Mouse (Mus musculus) lung, adult 2 months (tissue): ENCODE data around the gene Gm15107. TPM values are rescaled to one million over a fixed set of nuclear protein-coding genes. Genes with fewer than 3 reads are reported as not detected.
"Not testable (repeated sequence)": the region's sequence is repeated elsewhere in the genome, so short reads cannot be mapped to it uniquely, and the experiment has no call there.

Experiments used
- DNase-seq: peaks from one replicate; pipeline ENCODE4 v3.0.0; 2022
- H3K4me1 ChIP-seq: fragments of 200-500 bp; 2 replicates; pipeline ENCODE4 v1.6.1; 2011; ENCODE audit warnings: low read length; ENCODE audit not compliant: control insufficient read depth, insufficient read depth
- H3K4me3 ChIP-seq: fragments of 200-500 bp; replicated peaks from 2 replicates; pipeline ENCODE3; 2011; ENCODE audit warnings: low read depth, mild to moderate bottlenecking, control low read depth, low read length; ENCODE audit errors: extremely low read depth
- WGBS: fragments of 180-500 bp; shearing (Covaris S2); methylation state at CpG from one replicate; pipeline ENCODE4 v1.1.7; 2018; 5-methylcytosine and 5-hydroxymethylcytosine counted together
- polyA plus RNA-seq: library from polyadenylated mRNA; depleted of rRNA; stranded (reverse); fragments of >200 nt; gene quantifications from 2 replicates; pipeline ENCODE4 v1.2.3, GENCODE M21; 2012; rRNA removed

The Gm15107 gene
- polyA plus RNA-seq, result not detected in 2 replicates

DNA sequence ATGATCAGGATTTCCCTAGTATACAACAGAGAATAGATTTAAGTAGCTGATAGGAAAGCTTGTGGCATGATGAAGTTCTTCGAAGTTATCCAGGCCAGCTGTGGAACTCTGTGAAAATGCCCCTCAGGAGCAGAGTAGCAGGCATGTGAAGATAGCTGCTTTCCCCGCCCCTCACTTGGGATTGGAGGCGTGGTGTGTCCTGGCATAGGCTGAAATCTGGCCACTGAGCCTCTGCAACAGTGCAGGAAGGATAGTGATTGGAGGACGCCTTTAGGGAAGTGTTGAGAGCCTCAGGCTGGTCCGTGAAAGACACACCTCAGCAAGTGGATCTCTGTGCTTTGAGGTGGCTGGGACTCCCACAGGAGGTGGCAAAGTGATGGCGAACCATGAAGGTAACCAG is at the start of gene Gm15107:
Gm15107 (plus strand) TSS at position 301 of the 400 bp plus-strand sequence.
- not testable (repeated sequence) for DNase-seq, H3K4me1 ChIP-seq, H3K4me3 ChIP-seq
- WGBS, result 64% methylated on average over 2 of the region's 6 CpGs

Other genes starting within 250 kb of the Gm15107 start
- not detected in 2 replicates for gene Gm15080, start 187.7 kb upstream of the Gm15107 start, polyA plus RNA-seq